Mouse (Mus musculus): ENCODE measurements at regions not wholly inside any gene's neighbourhood (a gene's known extent, or its start where the extent isn't known, plus 50 kb on each side); places are given as distances from the start of the nearest gene placed in this dataset.

- DNase-seq: no peak
Observed at GRCm38 (mm10) chr4:83915871-83916270, 390.5 kb downstream of the Ccdc171 start.

- no peak for DNase-seq
Observed at GRCm38 (mm10) chr4:83917009-83917408, 391.7 kb downstream of the Ccdc171 start.

GRCm38 (mm10) chr4:83918093-83918492, 392.7 kb downstream of the Ccdc171 start:
- no peak for DNase-seq

GRCm38 (mm10) chr4:83919041-83919440, 393.7 kb downstream of the Ccdc171 start:
- DNase-seq: no peak

- no peak for DNase-seq
Observed at GRCm38 (mm10) chr4:83925118-83925842, 399.9 kb downstream of the Ccdc171 start.

GRCm38 (mm10) chr4:83926195-83926731, 400.9 kb downstream of the Ccdc171 start:
- no peak for DNase-seq

GRCm38 (mm10) chr4:83931897-83932654, 406.7 kb downstream of the Ccdc171 start:
- no peak for DNase-seq

GRCm38 (mm10) chr4:83941693-83942092, 416.3 kb downstream of the Ccdc171 start:
- no peak for DNase-seq

- DNase-seq: no peak
Observed at GRCm38 (mm10) chr4:83949612-83950011, 424.3 kb downstream of the Ccdc171 start.

- no peak for DNase-seq
Observed at GRCm38 (mm10) chr4:83950809-83951409, 425.6 kb downstream of the Ccdc171 start.

- DNase-seq: no peak
Observed at GRCm38 (mm10) chr4:83956252-83956904, 431.0 kb downstream of the Ccdc171 start.

- no peak for DNase-seq
Observed at GRCm38 (mm10) chr4:83957217-83957692, 431.9 kb downstream of the Ccdc171 start.

GRCm38 (mm10) chr4:83966898-83967297, 441.6 kb downstream of the Ccdc171 start:
- DNase-seq: peak; percentile 7

GRCm38 (mm10) chr4:83973162-83973561, 447.8 kb downstream of the Ccdc171 start:
- no peak for DNase-seq

- DNase-seq: no peak
Observed at GRCm38 (mm10) chr4:83974214-83975012, 449.1 kb downstream of the Ccdc171 start.

GRCm38 (mm10) chr4:83975569-83975968, 450.2 kb downstream of the Ccdc171 start:
- DNase-seq: no peak

- no peak for DNase-seq
Observed at GRCm38 (mm10) chr4:83976067-83976466, 450.7 kb downstream of the Ccdc171 start.

- DNase-seq: no peak
Observed at GRCm38 (mm10) chr4:83979088-83979487, 453.7 kb downstream of the Ccdc171 start.

- DNase-seq: peak; percentile 24
Observed at GRCm38 (mm10) chr4:83984671-83985391, 459.5 kb downstream of the Ccdc171 start.

- DNase-seq: no peak
Observed at GRCm38 (mm10) chr4:83985451-83985850, 460.1 kb downstream of the Ccdc171 start.

Data from right cerebral cortex, adult 18-20 months (tissue).